Mouse (Mus musculus): ENCODE measurements around the gene Cgrrf1. TPM values are rescaled to one million over a fixed set of nuclear protein-coding genes. Genes with fewer than 3 reads are reported as not detected.

The Cgrrf1 gene
- polyA plus RNA-seq, 1 experiment, result 8.0 TPM

DNA sequence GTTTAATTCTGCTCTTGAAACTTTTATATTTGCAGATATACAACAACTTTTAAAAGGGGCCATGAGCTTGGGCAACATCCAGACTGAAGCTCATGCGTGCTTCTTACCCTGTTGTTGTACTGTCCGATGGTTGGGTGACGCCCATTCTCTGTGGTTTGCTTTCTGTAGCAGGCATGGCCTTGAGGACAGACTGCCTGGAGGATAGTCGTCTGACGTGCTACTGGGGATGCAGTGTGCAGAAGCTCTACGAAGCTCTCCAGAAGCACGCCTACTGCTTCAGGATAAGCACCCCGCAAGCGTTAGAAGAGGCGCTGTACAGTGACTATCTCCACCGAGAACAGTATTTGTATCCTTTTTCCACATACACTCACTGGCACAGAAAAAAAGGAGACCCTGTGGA lies 13.8 kb downstream of the Cgrrf1 start:
- 95% methylated on average over 11 of the region's 11 CpGs for WGBS

DNA sequence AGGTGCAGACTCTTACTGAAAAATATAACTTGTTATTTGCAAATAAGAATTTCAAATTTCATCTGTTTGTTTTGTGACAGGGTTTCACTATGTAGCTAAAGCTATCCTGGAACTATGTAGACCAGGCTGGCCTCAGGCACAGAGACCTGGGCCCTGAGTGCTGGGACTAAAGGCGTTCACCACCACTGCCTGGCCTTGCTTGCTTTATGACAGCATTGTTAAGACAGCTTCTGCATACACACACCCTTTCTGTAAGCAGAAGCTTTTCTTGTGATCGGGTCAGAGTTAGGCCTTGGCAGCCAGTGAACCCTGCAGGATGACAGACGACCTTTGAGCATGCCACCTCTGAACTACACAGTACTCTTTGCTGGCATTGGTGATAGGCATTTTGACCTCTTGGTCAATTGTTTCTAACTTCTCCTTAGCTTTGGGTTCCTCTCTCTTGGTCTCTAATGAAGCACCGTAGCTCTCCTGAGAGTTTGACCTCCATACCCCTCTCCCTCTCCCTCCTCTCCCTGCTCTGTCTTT lies 16.2 kb downstream of the Cgrrf1 start:
- no peaks in the 10 kb centered on the region for H3K36me3 ChIP-seq (ENCODE audit: control insufficient read depth, insufficient read depth, low read length)

More for the DNA sequence above, 13.8 kb downstream of the Cgrrf1 start:
- Histone ChIP-seq H3K27me3 (ENCODE audit: control insufficient read depth, insufficient read depth, low read length) (no peaks in the 10 kb centered on the region), H3K27ac (ENCODE audit: control insufficient read depth, insufficient read depth, low read length) (no peak overlapping the region), H3K4me3 (ENCODE audit: control insufficient read depth, insufficient read depth, low read length) (no peak overlapping the region), H3K4me1 (replicated peaks; ENCODE audit: control insufficient read depth, insufficient read depth, low read length) (no peaks in the 10 kb centered on the region), H3K36me3 (ENCODE audit: control insufficient read depth, insufficient read depth, low read length) (no peaks in the 10 kb centered on the region)
- DNase-seq, result no peak
- TF ChIP-seq CTCF (IDR thresholded peaks at IDR 0.05; ENCODE audit: borderline replicate concordance, control insufficient read depth, extremely low read depth, insufficient read depth, low read length, poor library complexity) (no peak), POLR2A (IDR thresholded peaks at IDR 0.05; ENCODE audit: control insufficient read depth, extremely low read depth, insufficient read depth, low read length, poor library complexity) (no peak)

DNA sequence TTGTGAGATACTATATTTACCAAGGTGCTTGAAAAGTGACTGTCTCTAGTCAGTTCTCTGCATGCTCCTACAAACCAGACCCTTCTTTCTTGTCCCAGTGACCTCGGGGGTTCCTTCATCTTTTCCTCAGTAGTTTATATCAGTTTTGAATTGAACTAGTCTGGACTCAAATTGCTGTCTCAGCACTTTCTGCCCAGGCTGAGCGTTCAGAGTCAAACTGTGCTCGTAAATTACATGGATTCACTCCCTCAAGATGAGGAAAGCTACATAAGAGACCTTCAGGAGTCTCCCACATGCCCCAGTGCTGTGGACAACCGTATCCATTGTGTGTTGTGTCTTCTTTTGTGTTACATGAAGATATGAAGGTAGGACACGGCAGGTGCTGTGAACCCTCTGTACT lies 16.8 kb downstream of the Cgrrf1 start:
- no peak for DNase-seq
- no peak overlapping the region for H3K4me3 ChIP-seq (ENCODE audit: control insufficient read depth, insufficient read depth, low read length)
- H3K27me3 ChIP-seq (ENCODE audit: control insufficient read depth, insufficient read depth, low read length), result no peaks in the 10 kb centered on the region
- TF ChIP-seq POLR2A (IDR thresholded peaks at IDR 0.05; ENCODE audit: control insufficient read depth, extremely low read depth, insufficient read depth, low read length, poor library complexity) (no peak), CTCF (IDR thresholded peaks at IDR 0.05; ENCODE audit: borderline replicate concordance, control insufficient read depth, extremely low read depth, insufficient read depth, low read length, poor library complexity) (no peak)
- H3K27ac ChIP-seq (ENCODE audit: control insufficient read depth, insufficient read depth, low read length), result no peak overlapping the region
- 93% methylated on average over 5 of the region's 5 CpGs for WGBS
- H3K4me1 ChIP-seq (replicated peaks; ENCODE audit: control insufficient read depth, insufficient read depth, low read length), result no peaks in the 10 kb centered on the region
- H3K36me3 ChIP-seq (ENCODE audit: control insufficient read depth, insufficient read depth, low read length), result no peaks in the 10 kb centered on the region

More for the DNA sequence above, 16.2 kb downstream of the Cgrrf1 start:
- Histone ChIP-seq H3K4me1 (replicated peaks; ENCODE audit: control insufficient read depth, insufficient read depth, low read length) (no peaks in the 10 kb centered on the region), H3K27me3 (ENCODE audit: control insufficient read depth, insufficient read depth, low read length) (no peaks in the 10 kb centered on the region), H3K27ac (ENCODE audit: control insufficient read depth, insufficient read depth, low read length) (no peak overlapping the region), H3K4me3 (ENCODE audit: control insufficient read depth, insufficient read depth, low read length) (no peak overlapping the region)
- WGBS, result 96% methylated on average over 4 of the region's 4 CpGs
- TF ChIP-seq POLR2A (IDR thresholded peaks at IDR 0.05; ENCODE audit: control insufficient read depth, extremely low read depth, insufficient read depth, low read length, poor library complexity) (no peak), CTCF (IDR thresholded peaks at IDR 0.05; ENCODE audit: borderline replicate concordance, control insufficient read depth, extremely low read depth, insufficient read depth, low read length, poor library complexity) (no peak)
- DNase-seq, result no peak

DNA sequence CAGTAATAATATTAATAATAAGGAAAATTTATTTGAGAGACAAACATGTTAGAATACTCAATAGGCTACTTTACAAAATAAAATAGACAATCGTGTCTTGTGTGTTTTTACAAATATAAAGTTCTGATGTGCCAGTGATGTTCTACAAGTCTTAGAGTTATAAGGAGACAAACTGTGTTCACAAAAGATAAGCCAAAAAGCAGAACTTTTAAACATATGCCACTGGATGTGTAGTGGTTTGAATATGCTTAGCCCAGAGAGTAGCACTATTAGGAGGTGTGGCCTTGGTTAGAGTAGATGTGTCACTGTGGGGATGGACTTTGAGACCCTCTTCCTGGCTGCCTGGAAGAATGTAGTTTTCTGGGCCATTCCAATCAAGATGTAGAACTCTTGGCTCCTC lies 17.8 kb downstream of the Cgrrf1 start:
- no peak overlapping the region for H3K27ac ChIP-seq (ENCODE audit: control insufficient read depth, insufficient read depth, low read length)
- DNase-seq, result no peak
- H3K4me3 ChIP-seq (ENCODE audit: control insufficient read depth, insufficient read depth, low read length), result no peak overlapping the region
- TF ChIP-seq CTCF (IDR thresholded peaks at IDR 0.05; ENCODE audit: borderline replicate concordance, control insufficient read depth, extremely low read depth, insufficient read depth, low read length, poor library complexity) (no peak), POLR2A (IDR thresholded peaks at IDR 0.05; ENCODE audit: control insufficient read depth, extremely low read depth, insufficient read depth, low read length, poor library complexity) (no peak)
- H3K4me1 ChIP-seq (replicated peaks; ENCODE audit: control insufficient read depth, insufficient read depth, low read length), result no peaks in the 10 kb centered on the region
- 90% methylated on average over 1 of the region's 1 CpGs for WGBS
- no peaks in the 10 kb centered on the region for H3K36me3 ChIP-seq (ENCODE audit: control insufficient read depth, insufficient read depth, low read length)
- H3K27me3 ChIP-seq (ENCODE audit: control insufficient read depth, insufficient read depth, low read length), result no peaks in the 10 kb centered on the region

DNA sequence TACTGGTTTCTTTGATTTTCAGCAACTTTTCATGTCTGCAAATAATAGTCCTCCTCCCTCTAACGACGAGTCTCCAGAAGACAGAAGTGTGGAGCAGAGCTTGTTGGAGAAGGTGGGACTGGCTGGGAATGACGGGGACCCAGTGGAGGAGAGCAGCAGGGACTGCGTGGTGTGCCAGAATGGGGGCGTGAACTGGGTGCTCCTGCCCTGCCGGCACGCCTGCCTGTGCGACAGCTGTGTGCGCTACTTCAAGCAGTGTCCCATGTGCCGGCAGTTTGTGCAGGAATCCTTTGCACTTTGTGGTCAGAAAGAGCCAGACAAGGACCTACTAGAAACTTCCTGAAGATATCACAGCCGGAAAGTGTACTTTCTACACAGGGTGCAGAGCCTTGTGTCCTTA lies 21.8 kb downstream of the Cgrrf1 start:
- TF ChIP-seq CTCF (IDR thresholded peaks at IDR 0.05; ENCODE audit: borderline replicate concordance, control insufficient read depth, extremely low read depth, insufficient read depth, low read length, poor library complexity) (no peak), POLR2A (IDR thresholded peaks at IDR 0.05; ENCODE audit: control insufficient read depth, extremely low read depth, insufficient read depth, low read length, poor library complexity) (no peak)
- no peak for DNase-seq
- Histone ChIP-seq H3K27me3 (ENCODE audit: control insufficient read depth, insufficient read depth, low read length) (no peaks in the 10 kb centered on the region), H3K27ac (ENCODE audit: control insufficient read depth, insufficient read depth, low read length) (no peak overlapping the region), H3K4me1 (replicated peaks; ENCODE audit: control insufficient read depth, insufficient read depth, low read length) (no peaks in the 10 kb centered on the region), H3K4me3 (ENCODE audit: control insufficient read depth, insufficient read depth, low read length) (no peak overlapping the region), H3K36me3 (ENCODE audit: control insufficient read depth, insufficient read depth, low read length) (no peaks in the 10 kb centered on the region)
- WGBS, result 96% methylated on average over 11 of the region's 11 CpGs

DNA sequence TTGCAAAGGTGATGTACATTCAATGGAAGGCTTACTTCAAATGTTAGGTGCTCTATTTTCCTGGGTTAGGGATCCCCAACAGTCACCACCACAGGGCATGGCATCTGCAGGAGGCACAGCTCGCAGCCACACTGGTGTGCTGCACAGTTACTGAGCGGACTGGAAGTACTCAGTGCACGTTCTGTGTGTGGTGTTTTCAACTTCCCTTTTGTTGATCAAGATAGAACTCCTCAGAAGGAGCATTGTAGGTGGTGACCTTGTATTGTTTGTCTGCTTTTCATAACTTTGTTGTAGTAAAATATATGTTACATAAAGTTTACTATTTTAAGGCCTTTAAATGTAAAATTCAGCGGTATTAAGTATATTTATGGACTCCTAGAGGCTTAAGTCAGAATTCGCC lies 31.0 kb downstream of the Cgrrf1 start:
- TF ChIP-seq CTCF (IDR thresholded peaks at IDR 0.05; ENCODE audit: borderline replicate concordance, control insufficient read depth, extremely low read depth, insufficient read depth, low read length, poor library complexity), result no peak
- no peaks in the 10 kb centered on the region for H3K27me3 ChIP-seq (ENCODE audit: control insufficient read depth, insufficient read depth, low read length)
- no peak overlapping the region for H3K27ac ChIP-seq (ENCODE audit: control insufficient read depth, insufficient read depth, low read length)
- DNase-seq, result no peak
- no peaks in the 10 kb centered on the region for H3K4me1 ChIP-seq (replicated peaks; ENCODE audit: control insufficient read depth, insufficient read depth, low read length)
- no peak overlapping the region for H3K4me3 ChIP-seq (ENCODE audit: control insufficient read depth, insufficient read depth, low read length)
- 77% methylated on average over 5 of the region's 5 CpGs for WGBS
- no peaks in the 10 kb centered on the region for H3K36me3 ChIP-seq (ENCODE audit: control insufficient read depth, insufficient read depth, low read length)

DNA sequence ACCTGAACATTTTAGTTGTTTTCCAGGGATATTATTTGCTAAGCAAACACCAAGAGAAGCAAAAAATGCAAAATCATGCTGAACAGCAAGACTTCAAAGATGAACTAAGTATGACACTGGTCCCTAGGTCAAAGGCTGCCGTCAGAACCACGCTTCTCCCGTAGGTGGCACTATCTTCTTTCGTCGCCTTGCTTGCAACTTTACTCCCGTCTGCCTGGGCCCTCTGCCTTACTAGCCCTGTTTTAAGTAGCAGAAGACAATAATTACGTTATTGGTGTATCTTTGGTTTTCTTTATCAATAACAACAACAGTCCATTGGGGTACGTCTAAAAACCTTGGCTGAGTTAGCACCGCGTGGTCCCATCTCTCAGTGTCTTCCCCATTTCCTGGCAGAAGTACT lies 49.0 kb downstream of the Cgrrf1 start:
- Histone ChIP-seq H3K4me3 (ENCODE audit: control insufficient read depth, insufficient read depth, low read length) (no peak overlapping the region), H3K27ac (ENCODE audit: control insufficient read depth, insufficient read depth, low read length) (no peak overlapping the region), H3K27me3 (ENCODE audit: control insufficient read depth, insufficient read depth, low read length) (peaks cover 23% of the 10 kb centered on the region), H3K4me1 (replicated peaks; ENCODE audit: control insufficient read depth, insufficient read depth, low read length) (peaks cover 10% of the 10 kb centered on the region), H3K36me3 (ENCODE audit: control insufficient read depth, insufficient read depth, low read length) (no peaks in the 10 kb centered on the region)
- TF ChIP-seq POLR2A (IDR thresholded peaks at IDR 0.05; ENCODE audit: control insufficient read depth, extremely low read depth, insufficient read depth, low read length, poor library complexity) (no peak), CTCF (IDR thresholded peaks at IDR 0.05; ENCODE audit: borderline replicate concordance, control insufficient read depth, extremely low read depth, insufficient read depth, low read length, poor library complexity) (no peak)
- peak; percentile 60 for DNase-seq
- 12% methylated on average over 10 of the region's 10 CpGs for WGBS

All from thymus, adult 2 months (tissue).